Mouse (Mus musculus) gastrocnemius, adult 2 months (tissue): Measurements from ENCODE around the gene Phf10. TPM values are rescaled to one million over a fixed set of nuclear protein-coding genes. Genes with fewer than 3 reads are reported as not detected.
"Not testable (repeated sequence)": the region's sequence is repeated elsewhere in the genome, so short reads cannot be mapped to it uniquely, and the experiment has no call there.

Source experiments
- DNase-seq: peaks from one replicate; pipeline ENCODE4 v3.0.0; 2022
- H3K27ac ChIP-seq: fragments of 200-600 bp; 2 replicates; pipeline ENCODE4 v1.8.1; 2022; ENCODE audit warnings: mild to moderate bottlenecking
- H3K4me3 ChIP-seq: fragments of 200-600 bp; 2 replicates; pipeline ENCODE4 v1.8.1; 2022; ENCODE audit warnings: mild to moderate bottlenecking, moderate library complexity
- intact Hi-C: fragments of 180-260 bp; cut with DNase I; formaldehyde crosslinking; loops from one replicate; pipeline ENCODE4 v1.15.1; 2025
- long read RNA-seq, 2 experiments: library from polyadenylated mRNA; stranded (forward); transcript quantifications; one replicate each; pipeline ENCODE4 v2.0.0; 2021
- total RNA-seq, 2 experiments: library from RNA; stranded (reverse); gene quantifications; 2 replicates each; pipeline ENCODE4 v1.2.3; 2021

Gene Phf10
- 10 to 100 TPM; 46.9 to 54.2 TPM for total RNA-seq
- long read RNA-seq, experiment 1, transcript Phf10-201 (12 exons, 1,663 nt), result major isoform, 23 of 83 reads
- long read RNA-seq, experiment 1, partial matches to known transcripts, result 55 of 83 reads
- long read RNA-seq, experiment 1, other reads (novel, unspliced or antisense), result 5 of 83 reads
- long read RNA-seq, experiment 2, transcript Phf10-201 (12 exons, 1,663 nt), result major isoform, 31 of 94 reads
- long read RNA-seq, experiment 2, partial matches to known transcripts, result 53 of 94 reads
- long read RNA-seq, experiment 2, other reads (novel, unspliced or antisense), result 10 of 94 reads

GRCm38 (mm10) chr17:14960951-14961556 is at the start of gene Phf10:
Phf10 (minus strand) TSS chr17:14961273.
- peak within 1 kb of the TSS; percentile 87 for H3K27ac ChIP-seq
- peak within 1 kb of the TSS; percentile 77 for H3K4me3 ChIP-seq
- intact Hi-C loops, result not testable (repeated sequence)
- DNase-seq, result peak; percentile 64

GRCm38 (mm10) chr17:15009706-15010413 is 48.8 kb upstream of the Phf10 start, which contains the start of gene Gm3435:
Gm3435 (plus strand) TSS chr17:15010176.
- intact Hi-C loops, H3K4me3 ChIP-seq, H3K27ac ChIP-seq, DNase-seq: not testable (repeated sequence)

- DNase-seq, H3K27ac ChIP-seq, H3K4me3 ChIP-seq, intact Hi-C loops: not testable (repeated sequence)
These were observed 48.0 kb upstream of the Phf10 start for GRCm38 (mm10) chr17:15009088-15009487.

- DNase-seq, H3K4me3 ChIP-seq, H3K27ac ChIP-seq, intact Hi-C loops: not testable (repeated sequence)
These were observed 39.0 kb upstream of the Phf10 start for GRCm38 (mm10) chr17:15000047-15000446.

- H3K27ac ChIP-seq, H3K4me3 ChIP-seq, intact Hi-C loops, DNase-seq: not testable (repeated sequence)
These were observed 33.1 kb upstream of the Phf10 start for GRCm38 (mm10) chr17:14994140-14994539.

GRCm38 (mm10) chr17:14993139-14993832 is 32.2 kb upstream of the Phf10 start:
- H3K4me3 ChIP-seq, intact Hi-C loops, H3K27ac ChIP-seq, DNase-seq: not testable (repeated sequence)

GRCm38 (mm10) chr17:14992522-14993138 is 31.6 kb upstream of the Phf10 start:
- intact Hi-C loops, H3K4me3 ChIP-seq, H3K27ac ChIP-seq, DNase-seq: not testable (repeated sequence)

GRCm38 (mm10) chr17:14990116-14990702 is 29.1 kb upstream of the Phf10 start:
- H3K4me3 ChIP-seq, intact Hi-C loops: not testable (repeated sequence)
- DNase-seq, result peak; percentile 1
- H3K27ac ChIP-seq, result peak overlapping the region; percentile 51; the same call in 1 of the 2 replicates

GRCm38 (mm10) chr17:14978362-14979038 is 17.4 kb upstream of the Phf10 start, which contains the start of the genes 9030025P20Rik and Gm3417:
9030025P20Rik (plus strand) TSS chr17:14978468.
Gm3417 (minus strand) TSS chr17:14978790.
- H3K27ac ChIP-seq, intact Hi-C loops, DNase-seq: not testable (repeated sequence)
- peak within 1 kb of the TSS; percentile 51 for H3K4me3 ChIP-seq

- DNase-seq, H3K27ac ChIP-seq, intact Hi-C loops: not testable (repeated sequence)
- peak overlapping the region; percentile 51 for H3K4me3 ChIP-seq
These were observed 16.8 kb upstream of the Phf10 start for GRCm38 (mm10) chr17:14977718-14978361.

- DNase-seq, intact Hi-C loops, H3K27ac ChIP-seq, H3K4me3 ChIP-seq: not testable (repeated sequence)
These were observed 7.4 kb upstream of the Phf10 start for GRCm38 (mm10) chr17:14968373-14968913.

GRCm38 (mm10) chr17:14961557-14962154 is 583 bp upstream of the Phf10 start:
- H3K4me3 ChIP-seq, intact Hi-C loops, H3K27ac ChIP-seq, DNase-seq: not testable (repeated sequence)
